Mouse (Mus musculus) kidney, postnatal 25 days (tissue): Measurements from ENCODE around the gene Mier2.
A peak's percentile ranks its signal among the peaks of the same experiment; 100 is the strongest.

ENCODE experiments used
- DNase-seq, 2 experiments: peaks; one replicate each; pipeline ENCODE4 v3.0.0; 2021; ENCODE audit warnings: mixed read lengths in 2 of 2

Gene Mier2

DNA sequence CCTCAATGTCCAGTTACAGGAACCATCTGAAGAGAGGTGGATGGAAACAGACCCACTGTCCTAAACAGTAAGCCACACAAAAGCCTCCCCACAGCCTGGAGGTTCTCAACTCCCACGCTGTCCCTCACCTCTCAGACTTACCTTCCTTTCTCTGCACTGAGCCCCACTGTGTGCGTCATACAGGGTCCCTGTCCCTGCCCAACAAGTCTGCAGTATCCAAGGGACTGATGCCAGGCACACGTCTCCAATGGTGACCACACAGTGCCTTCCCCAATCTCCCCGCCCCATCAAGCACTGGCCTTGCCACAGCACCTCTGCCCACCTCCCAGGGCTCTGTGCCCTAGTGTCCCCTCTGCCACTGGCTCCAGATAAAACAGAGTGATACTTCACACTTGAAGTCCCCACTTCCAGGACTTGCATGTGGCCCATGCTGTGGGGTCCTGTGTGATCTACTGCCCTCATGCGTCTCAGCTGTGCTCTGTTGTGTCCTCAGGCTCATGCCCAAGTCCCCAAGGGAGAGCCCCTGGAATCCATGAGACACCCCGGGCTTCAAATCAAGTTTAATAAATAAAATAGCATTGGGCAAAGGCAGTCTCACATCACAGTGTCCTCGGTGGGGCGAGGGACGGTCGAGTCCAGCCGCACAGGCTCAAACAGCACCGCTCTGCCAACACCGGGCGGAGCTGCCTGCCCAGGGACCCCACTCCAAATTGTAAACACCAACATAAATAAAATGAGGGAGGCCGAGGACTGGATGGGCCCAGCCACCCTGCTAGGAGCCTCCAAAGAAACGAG lies 15.1 kb downstream of the Mier2 start:
- DNase-seq, result peak; percentile 1 to 34

DNA sequence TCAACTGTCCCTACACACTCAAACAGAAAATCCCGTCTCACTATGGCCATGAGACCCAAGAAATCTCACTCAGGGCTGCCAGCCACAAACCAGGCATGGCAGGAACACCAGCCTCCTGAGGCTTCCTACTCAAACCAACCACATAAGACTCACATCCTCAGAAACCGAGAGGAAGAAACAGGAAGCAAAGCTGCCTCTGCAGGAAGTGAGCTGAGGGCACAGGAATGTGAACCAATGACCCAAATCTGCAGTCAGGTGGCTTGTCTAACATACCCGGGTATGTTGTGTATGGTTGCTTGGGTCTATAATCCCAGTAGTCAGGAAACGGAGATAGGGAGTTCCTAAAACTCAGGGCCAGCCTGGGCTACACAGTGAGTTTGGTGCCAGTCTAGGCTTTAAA lies 16.1 kb downstream of the Mier2 start:
- DNase-seq, result no peak

DNA sequence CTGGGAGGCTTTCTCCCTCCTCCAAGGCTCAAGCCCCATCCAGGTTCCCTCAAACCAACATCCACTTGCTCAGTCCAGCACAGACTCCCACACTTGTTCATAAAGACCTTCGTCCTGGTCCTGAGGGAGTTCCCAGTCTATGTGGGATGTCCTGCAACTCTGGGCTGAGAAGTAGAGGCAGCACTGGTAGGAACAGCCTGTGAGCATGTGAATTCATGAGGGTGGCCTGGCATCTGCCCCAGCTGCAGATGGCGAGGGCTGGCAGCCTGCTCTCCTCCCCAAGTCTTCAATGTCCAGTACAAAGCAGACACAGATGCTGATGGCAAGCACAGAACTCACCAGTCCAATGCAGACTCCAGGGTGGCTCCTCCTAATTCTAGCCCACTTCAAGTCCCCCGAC lies 16.7 kb downstream of the Mier2 start:
- DNase-seq, result no peak

DNA sequence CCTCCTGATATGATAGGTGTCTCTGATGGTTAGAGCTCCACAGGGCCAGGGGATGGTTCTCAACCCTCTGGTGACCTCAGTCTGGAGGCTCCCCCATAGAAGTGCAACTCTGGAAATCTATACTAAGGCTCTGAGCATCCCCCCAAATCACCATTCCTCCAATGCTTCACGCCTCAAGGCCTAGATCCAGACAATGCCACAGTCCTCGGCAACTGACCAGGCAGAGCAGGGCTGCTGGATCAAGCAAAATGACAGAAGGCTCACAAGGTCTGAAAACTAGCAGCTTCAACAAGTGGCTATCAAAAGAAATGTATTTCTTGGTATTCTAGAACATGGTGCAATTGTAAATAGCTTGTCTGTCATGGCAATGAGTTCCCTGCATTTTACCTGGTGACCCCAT lies 17.2 kb downstream of the Mier2 start:
- DNase-seq, result no peak

DNA sequence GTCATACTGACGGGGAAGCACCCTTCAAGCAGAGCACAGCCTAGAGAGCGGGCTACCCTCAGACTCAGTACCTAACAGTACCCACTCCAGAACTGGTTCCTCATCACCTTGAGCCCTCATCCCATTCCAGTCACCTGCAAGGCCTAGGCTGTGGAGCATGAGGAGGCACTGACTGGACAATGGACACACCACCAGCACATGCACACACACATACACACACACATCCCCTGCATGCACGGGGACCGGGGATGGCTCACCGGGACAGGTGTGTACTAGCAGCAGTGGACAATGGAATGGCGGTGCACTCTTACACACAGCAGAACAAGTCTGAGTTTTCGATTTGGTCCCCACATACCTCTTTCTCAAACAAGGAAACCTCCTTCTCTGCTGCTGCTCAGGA lies 17.7 kb downstream of the Mier2 start:
- DNase-seq, result peak in 1 of 2 experiments; percentile 27

- DNase-seq, result peak in 1 of 2 experiments; percentile 23
Measured at GRCm38 (mm10) chr10:79536461-79537080, 18.4 kb downstream of the Mier2 start.

- DNase-seq, result no peak
Measured at GRCm38 (mm10) chr10:79535431-79535830, 19.6 kb downstream of the Mier2 start.

GRCm38 (mm10) chr10:79534426-79534825 lies 20.6 kb downstream of the Mier2 start:
- no peak for DNase-seq

DNA sequence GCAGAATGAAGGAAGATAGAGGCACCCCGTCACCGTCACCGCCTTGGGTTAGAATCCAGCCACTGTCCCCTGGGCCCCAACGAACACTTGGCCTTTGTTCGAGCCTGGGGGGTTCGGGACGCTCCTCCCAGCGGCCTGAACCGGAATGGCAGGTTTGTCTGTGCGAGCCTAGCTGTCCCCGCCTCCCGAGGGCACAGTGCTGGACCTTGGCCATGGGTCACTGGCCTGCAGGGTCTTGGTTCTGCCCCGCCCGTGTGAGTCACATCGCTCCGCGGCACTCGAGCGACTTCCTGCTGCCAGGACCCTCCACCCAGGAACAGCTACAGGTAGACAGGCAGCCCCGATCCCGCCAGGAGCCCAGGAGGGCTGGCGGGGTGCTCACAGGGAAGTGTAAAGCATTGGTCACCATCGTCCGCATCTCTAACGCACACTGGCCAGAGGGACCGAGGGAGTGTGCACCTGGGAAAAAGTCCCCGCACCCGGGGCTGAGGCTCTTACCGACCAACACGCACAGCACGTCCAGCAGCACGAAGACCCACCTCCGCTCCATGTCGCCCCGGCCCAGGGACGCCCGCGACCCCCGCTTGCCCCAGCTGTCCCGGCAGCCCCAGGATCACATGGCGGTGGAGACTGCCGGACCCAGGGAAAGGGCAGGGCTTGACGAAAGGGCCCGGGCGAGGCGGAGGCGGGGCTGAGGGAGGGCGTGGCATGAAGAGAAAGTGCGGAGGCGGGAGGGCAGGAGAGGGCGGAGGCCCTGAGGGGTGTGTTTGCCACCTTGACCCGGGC lies 21.7 kb downstream of the Mier2 start, which contains the start of gene Plpp2:
Plpp2 (minus strand) TSS at position 671 of the 786 bp plus-strand sequence.
- DNase-seq, result peak; percentile 91 to 95

GRCm38 (mm10) chr10:79532678-79533077 lies 22.3 kb downstream of the Mier2 start:
- DNase-seq, result peak in 1 of 2 experiments; percentile 53

GRCm38 (mm10) chr10:79531593-79531992 lies 23.4 kb downstream of the Mier2 start:
- peak in 1 of 2 experiments; percentile 35 for DNase-seq

- DNase-seq, result no peak
Measured at GRCm38 (mm10) chr10:79530721-79531120, 24.3 kb downstream of the Mier2 start.

- DNase-seq, result no peak
Measured at GRCm38 (mm10) chr10:79530241-79530640, 24.8 kb downstream of the Mier2 start.

DNA sequence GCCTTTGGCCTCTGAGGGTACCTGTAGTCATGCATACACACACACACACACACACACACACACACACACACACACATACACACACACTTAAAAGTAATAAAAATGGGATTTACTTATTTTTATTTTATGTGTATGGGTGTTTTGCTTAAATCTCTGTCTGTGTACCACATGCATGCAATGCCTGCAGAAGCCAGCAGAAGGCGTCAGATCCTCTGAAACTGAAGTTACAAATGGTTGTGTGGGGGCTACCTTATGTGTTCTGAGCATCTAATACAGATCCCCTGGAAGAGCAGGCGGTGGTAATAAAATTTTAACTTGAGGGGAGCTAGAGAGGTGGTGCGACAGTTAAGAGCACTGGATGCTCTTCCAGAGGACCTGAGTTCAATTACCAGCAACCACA lies 26.9 kb downstream of the Mier2 start:
- no peak for DNase-seq

GRCm38 (mm10) chr10:79527453-79527845 lies 27.6 kb downstream of the Mier2 start:
- DNase-seq, result no peak

DNA sequence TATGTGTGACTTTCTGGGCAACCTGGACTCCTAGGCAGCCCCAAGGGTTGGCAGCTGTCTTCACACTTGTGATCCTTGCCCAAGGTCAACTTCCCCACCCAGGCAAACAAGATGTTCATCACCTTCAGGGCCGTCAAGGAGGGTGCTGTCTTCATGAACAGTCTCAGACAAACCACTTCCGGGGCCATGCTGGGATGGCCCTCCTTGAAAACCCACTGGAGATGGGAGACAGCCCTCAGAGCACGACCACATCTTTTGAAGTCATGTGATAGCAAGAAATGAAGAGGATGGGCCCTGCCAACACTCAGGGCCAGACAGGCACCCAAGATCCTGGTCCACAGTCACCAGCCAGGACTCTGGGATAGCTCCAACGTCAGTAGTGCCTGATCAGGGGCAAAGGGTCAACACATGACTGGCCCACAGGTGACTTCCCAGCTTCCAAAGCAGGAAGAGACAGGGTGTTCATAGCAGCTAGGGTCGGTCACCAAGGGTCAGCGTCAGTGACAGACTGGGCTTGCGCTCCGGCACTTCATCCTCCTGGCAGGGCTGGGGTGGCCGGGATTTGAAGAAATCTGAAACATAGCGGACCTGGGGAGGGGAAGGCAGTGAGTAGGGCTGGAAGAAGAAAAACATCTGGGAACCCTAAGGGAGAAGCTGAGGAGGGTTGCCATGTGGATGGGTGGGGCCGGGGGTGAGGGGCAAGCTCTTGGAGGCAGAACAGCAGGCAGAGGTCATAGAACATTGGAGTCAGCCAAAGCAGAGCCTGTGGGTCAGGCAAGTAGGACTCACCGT lies 28.1 kb downstream of the Mier2 start:
- no peak for DNase-seq

- no peak for DNase-seq
Measured at GRCm38 (mm10) chr10:79525456-79526325, 29.3 kb downstream of the Mier2 start.

- DNase-seq, result no peak
Measured at GRCm38 (mm10) chr10:79524433-79524832, 30.6 kb downstream of the Mier2 start.

- no peak for DNase-seq
Measured at GRCm38 (mm10) chr10:79506709-79507108, 48.3 kb downstream of the Mier2 start.

DNA sequence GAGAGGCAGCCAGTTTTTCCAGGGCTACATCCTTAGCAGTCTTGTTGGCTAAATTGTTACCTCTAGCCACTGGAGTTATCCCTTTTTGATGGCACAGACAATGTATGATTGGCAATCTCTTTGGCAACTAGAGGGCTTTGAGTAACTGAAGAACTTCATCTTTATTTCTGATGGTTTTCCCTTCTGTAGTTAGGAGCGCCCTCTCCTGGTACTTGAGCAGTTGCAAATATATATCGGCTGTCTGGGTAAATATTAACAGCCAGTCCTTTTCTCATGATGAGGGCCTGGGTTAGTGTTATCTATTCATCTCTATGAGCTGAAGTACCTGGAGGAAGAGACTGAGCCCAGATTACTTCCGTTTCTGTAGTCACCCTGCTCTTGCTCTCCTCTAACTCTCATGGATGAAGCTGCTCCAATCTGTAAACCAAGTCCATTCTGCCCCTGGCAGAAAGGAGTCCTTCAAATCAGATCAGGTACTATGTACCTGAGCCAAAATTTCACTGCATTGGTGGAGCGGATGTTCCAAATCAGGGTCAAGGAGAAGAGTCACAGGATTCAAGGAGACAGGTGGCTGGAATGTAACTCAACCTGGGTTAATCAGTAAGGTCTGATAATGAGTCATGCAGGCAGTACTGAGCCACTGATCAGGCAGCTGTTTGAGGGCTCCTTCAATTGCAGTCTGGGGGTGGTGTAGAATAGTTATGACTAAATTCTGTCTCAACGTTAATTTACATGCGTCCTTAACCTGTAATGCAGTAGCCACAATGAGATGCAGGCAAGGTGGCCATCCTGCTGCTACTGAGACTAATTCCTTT lies 52.0 kb downstream of the Mier2 start:
- DNase-seq, result peak in 1 of 2 experiments; percentile 32
